Mouse (Mus musculus): ENCODE measurements around the gene Cry1. TPM values are rescaled to one million over a fixed set of nuclear protein-coding genes. Genes with fewer than 3 reads are reported as not detected.

Cry1 gene
- polyA plus RNA-seq, 1 experiment = 8.3 TPM

DNA sequence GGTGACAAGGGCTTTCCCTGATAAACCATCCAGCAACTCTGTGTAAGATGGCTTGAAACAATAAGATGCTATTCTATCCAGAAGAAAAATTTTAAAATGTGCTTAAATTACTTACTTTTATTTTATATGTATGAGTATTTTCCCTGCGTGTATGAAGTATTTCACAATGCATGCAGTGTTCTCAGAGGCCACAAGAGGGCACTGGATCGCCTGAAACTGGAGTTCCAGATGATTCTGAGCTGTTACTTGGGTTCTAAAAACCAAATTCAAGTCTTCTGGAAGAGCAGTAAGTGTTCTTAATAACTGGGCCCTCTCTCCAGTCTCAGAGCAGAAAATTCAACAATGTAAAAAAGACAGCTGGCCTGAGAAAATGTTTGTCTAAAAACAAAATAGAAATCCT, 30.7 kb downstream of the Cry1 start:
- Histone ChIP-seq H3K4me1 (ENCODE audit: control insufficient read depth, insufficient read depth, low read length) (no peaks in the 10 kb centered on the region), H3K27ac (ENCODE audit: control insufficient read depth, insufficient read depth, low read depth, low read length, poor library complexity) (no peak overlapping the region), H3K4me3 (replicated peaks; ENCODE audit: control insufficient read depth, low read depth, low read length) (no peak overlapping the region)
- WGBS = 4% methylated on average over 2 of the region's 2 CpGs
- TF ChIP-seq POLR2A (IDR thresholded peaks at IDR 0.05; ENCODE audit: borderline replicate concordance, control insufficient read depth, low read depth, low read length) (no peak), CTCF (IDR thresholded peaks at IDR 0.05; ENCODE audit: control insufficient read depth, insufficient read depth, low read length) (peak; percentile 29; the same call in 1 of the 2 replicates)

DNA sequence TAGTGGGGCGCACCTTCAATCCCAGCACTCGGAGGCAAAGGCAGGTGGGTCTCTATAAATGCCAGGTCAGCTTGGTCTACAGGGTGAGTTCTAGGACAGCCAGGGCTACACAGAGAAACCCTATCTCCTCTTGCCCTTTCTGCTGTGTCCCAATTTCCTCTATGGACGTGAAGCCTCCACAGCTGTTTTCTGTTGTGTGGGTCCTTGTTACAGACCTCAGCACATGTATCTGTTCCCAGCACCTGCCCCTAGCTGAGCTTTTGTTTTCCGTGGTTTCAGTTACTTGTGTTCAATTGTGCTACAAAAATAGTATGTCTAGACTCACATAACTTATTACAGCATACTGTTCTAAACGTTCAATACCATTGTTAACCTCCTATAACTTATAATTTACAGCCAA, 35.6 kb downstream of the Cry1 start:
- 65% methylated on average over 5 of the region's 5 CpGs for WGBS
- TF ChIP-seq POLR2A (IDR thresholded peaks at IDR 0.05; ENCODE audit: borderline replicate concordance, control insufficient read depth, low read depth, low read length) (no peak), CTCF (IDR thresholded peaks at IDR 0.05; ENCODE audit: control insufficient read depth, insufficient read depth, low read length) (no peak)
- Histone ChIP-seq H3K27ac (ENCODE audit: control insufficient read depth, insufficient read depth, low read depth, low read length, poor library complexity) (no peak overlapping the region), H3K4me3 (replicated peaks; ENCODE audit: control insufficient read depth, low read depth, low read length) (no peak overlapping the region), H3K4me1 (ENCODE audit: control insufficient read depth, insufficient read depth, low read length) (no peaks in the 10 kb centered on the region)

DNA sequence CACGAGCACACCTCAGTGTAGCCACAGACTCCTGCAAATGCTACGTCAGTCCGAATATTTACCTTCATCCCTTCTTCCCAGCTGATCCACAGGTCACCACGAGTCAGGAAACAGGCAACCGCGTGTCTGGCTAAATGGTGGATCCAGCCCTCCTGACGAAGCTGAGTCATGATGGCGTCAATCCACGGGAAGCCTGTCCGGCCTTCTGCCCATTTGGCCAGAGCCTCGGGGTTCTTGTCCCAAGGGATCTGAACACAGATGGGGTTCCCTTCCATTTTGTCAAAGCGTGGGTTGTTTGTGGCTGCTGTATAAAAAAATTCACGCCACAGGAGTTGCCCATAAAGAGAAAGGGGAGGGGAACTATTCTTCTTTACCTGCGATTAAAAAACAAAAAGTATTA, 38.6 kb downstream of the Cry1 start:
- 84% methylated on average over 14 of the region's 14 CpGs for WGBS

DNA sequence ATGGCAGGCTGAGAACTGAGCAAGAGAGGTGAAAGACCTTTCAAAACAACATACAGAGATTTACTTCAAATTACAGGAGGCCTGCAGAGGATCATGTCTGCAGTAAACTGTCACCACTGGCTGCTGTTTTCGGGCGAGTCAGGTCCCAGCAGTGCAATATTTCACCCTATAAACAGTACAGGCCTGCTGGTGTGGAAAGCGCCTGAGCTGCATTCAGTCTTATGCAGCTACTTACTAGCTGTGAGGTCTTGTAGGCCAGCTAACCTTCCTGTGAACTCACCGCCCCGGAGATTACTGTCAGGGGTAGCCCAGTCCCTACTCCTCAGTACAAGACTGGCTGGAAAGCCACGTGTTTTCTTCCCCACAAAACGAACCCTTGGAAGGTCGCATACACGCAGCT, 43.4 kb downstream of the Cry1 start:
- H3K27ac ChIP-seq (ENCODE audit: control insufficient read depth, insufficient read depth, low read depth, low read length, poor library complexity) = no peak overlapping the region
- no peak overlapping the region for H3K4me3 ChIP-seq (replicated peaks; ENCODE audit: control insufficient read depth, low read depth, low read length)
- TF ChIP-seq POLR2A (IDR thresholded peaks at IDR 0.05; ENCODE audit: borderline replicate concordance, control insufficient read depth, low read depth, low read length) (no peak), CTCF (IDR thresholded peaks at IDR 0.05; ENCODE audit: control insufficient read depth, insufficient read depth, low read length) (no peak)
- no peaks in the 10 kb centered on the region for H3K4me1 ChIP-seq (ENCODE audit: control insufficient read depth, insufficient read depth, low read length)
- 83% methylated on average over 9 of the region's 9 CpGs for WGBS

More for the DNA sequence above, 38.6 kb downstream of the Cry1 start:
- Histone ChIP-seq H3K4me1 (ENCODE audit: control insufficient read depth, insufficient read depth, low read length) (no peaks in the 10 kb centered on the region), H3K4me3 (replicated peaks; ENCODE audit: control insufficient read depth, low read depth, low read length) (no peak overlapping the region), H3K27ac (ENCODE audit: control insufficient read depth, insufficient read depth, low read depth, low read length, poor library complexity) (no peak overlapping the region)
- TF ChIP-seq POLR2A (IDR thresholded peaks at IDR 0.05; ENCODE audit: borderline replicate concordance, control insufficient read depth, low read depth, low read length) (no peak), CTCF (IDR thresholded peaks at IDR 0.05; ENCODE audit: control insufficient read depth, insufficient read depth, low read length) (no peak)

DNA sequence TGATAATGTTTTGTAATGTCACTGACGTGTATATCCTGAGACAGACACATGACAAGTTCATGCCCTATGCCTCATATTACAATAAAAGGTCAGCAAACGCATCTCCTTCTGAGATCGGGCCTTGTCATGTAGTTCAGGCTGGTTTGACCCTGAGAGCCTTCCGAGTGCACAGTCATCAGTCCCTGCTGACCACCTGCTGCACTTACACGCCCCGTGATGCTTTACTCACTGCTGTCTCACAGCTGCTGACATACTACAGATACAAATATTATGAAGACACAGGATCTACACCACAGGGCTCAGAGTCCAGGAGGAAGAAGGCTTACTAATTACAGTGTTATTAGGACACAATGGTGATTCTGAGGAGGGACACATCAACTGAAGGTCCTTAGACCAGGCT, 48.3 kb downstream of the Cry1 start:
- Histone ChIP-seq H3K4me3 (replicated peaks; ENCODE audit: control insufficient read depth, low read depth, low read length) (no peak overlapping the region), H3K4me1 (ENCODE audit: control insufficient read depth, insufficient read depth, low read length) (no peaks in the 10 kb centered on the region), H3K27ac (ENCODE audit: control insufficient read depth, insufficient read depth, low read depth, low read length, poor library complexity) (no peak overlapping the region)
- WGBS = 82% methylated on average over 6 of the region's 6 CpGs
- no peak for TF ChIP-seq POLR2A (IDR thresholded peaks at IDR 0.05; ENCODE audit: borderline replicate concordance, control insufficient read depth, low read depth, low read length)
- TF ChIP-seq CTCF (IDR thresholded peaks at IDR 0.05; ENCODE audit: control insufficient read depth, insufficient read depth, low read length) = no peak

DNA sequence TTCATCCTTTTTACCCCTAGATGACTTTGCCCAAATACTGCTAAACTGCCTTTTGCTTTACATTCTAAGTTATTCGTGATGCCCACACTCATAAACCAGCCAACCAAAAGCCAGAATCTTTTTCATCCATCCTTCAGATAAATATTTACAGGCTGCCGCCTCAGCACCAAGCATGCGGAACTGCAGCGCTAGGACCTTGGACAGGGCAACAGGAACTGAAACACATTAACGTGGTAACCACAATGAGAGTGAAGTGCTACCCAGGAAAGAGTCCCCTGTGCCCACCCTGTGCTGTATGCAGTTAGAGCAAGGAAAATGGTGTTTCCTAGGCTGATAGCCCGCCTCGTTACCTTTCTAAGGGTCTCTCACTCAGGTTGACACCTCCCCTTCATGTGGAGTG, 56.4 kb downstream of the Cry1 start:
- no peak overlapping the region for H3K4me3 ChIP-seq (replicated peaks; ENCODE audit: control insufficient read depth, low read depth, low read length)
- no peak for TF ChIP-seq CTCF (IDR thresholded peaks at IDR 0.05; ENCODE audit: control insufficient read depth, insufficient read depth, low read length)
- no peak for TF ChIP-seq POLR2A (IDR thresholded peaks at IDR 0.05; ENCODE audit: borderline replicate concordance, control insufficient read depth, low read depth, low read length)
- 3% methylated on average over 7 of the region's 7 CpGs for WGBS
- H3K4me1 ChIP-seq (ENCODE audit: control insufficient read depth, insufficient read depth, low read length) = peaks cover 1% of the 10 kb centered on the region; the same call in 1 of the 2 replicates
- no peak overlapping the region for H3K27ac ChIP-seq (ENCODE audit: control insufficient read depth, insufficient read depth, low read depth, low read length, poor library complexity)

DNA sequence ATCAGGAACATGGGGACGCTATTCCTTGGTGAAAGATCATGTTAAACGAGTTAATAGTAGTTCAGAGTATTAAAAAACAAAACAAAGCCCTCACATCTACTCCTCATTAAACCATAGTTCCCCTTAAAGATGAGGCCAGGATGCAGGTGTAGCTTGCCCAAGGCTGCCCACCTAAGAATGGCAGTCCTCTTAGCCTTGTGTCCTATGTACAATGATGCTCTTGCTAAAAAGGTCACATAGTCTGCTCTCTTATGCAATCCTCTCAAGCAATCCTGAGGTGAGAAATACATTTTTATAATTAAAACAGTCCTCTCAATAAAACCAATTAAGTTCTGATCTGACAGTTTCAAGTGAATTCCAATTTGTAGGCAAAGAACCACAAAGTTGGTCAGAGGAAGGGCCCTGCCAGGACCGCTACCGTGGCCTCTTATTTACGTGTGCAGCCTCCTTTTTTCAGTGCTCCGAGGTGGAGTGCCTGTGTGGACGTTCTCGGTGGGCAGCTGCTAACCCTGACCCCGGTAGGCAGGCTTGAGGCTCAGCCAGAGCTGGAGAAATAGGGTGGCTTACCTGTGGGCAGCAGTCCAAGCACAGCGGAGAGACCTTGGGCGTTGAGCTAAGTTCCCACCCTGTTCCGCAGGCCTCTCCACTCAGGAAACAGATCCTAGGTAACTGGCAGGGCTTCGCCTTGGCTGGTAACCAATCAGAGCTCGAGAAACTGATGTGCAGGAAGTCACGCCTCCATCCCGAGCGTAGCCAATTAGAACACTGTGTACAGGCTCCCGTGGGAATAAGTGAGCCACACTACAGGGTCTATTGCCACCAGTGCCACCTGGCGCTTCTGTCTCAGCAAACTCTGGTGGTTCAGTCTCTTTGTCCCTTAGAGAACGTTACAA, 57.2 kb downstream of the Cry1 start, which contains the start of gene Mterf2:
Gene Mterf2 (minus strand): TSS at position 633 of the 893 bp plus-strand sequence.
- TF ChIP-seq CTCF (IDR thresholded peaks at IDR 0.05; ENCODE audit: control insufficient read depth, insufficient read depth, low read length) = no peak
- peak; percentile 47; the same call in 1 of the 2 replicates for TF ChIP-seq POLR2A (IDR thresholded peaks at IDR 0.05; ENCODE audit: borderline replicate concordance, control insufficient read depth, low read depth, low read length)
- 7% methylated on average over 20 of the region's 20 CpGs for WGBS
- Histone ChIP-seq H3K27ac (ENCODE audit: control insufficient read depth, insufficient read depth, low read depth, low read length, poor library complexity) (peak within 1 kb of the TSS; percentile 31), H3K4me1 (ENCODE audit: control insufficient read depth, insufficient read depth, low read length) (peaks cover 1% of the 10 kb centered on the region; the same call in 1 of the 2 replicates), H3K4me3 (replicated peaks; ENCODE audit: control insufficient read depth, low read depth, low read length) (peak within 1 kb of the TSS; percentile 88)

DNA sequence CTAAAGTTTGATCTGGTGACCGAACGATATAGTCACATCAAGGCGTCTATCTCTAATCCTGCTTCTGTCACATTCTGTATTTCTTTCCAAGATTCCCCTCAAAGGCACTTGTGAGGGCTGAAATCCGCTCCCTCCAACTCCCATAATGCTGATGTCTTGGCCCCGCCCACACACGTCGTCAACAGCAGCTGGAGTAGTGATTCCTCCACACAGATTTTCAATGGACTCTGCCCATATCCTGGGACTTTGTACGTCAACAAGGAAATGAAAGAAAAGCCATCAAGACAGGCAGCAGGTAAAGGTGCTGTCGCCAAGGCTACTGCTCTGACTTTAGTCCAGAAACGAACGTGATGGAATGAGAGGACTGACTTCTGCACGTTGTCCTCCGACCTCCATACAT, 59.7 kb downstream of the Cry1 start:
- 87% methylated on average over 13 of the region's 13 CpGs for WGBS
- no peak overlapping the region for H3K4me3 ChIP-seq (replicated peaks; ENCODE audit: control insufficient read depth, low read depth, low read length)
- H3K27ac ChIP-seq (ENCODE audit: control insufficient read depth, insufficient read depth, low read depth, low read length, poor library complexity) = no peak overlapping the region
- TF ChIP-seq POLR2A (IDR thresholded peaks at IDR 0.05; ENCODE audit: borderline replicate concordance, control insufficient read depth, low read depth, low read length) = no peak
- no peak for TF ChIP-seq CTCF (IDR thresholded peaks at IDR 0.05; ENCODE audit: control insufficient read depth, insufficient read depth, low read length)
- H3K4me1 ChIP-seq (ENCODE audit: control insufficient read depth, insufficient read depth, low read length) = peaks cover 1% of the 10 kb centered on the region; the same call in 1 of the 2 replicates

Measured in bone marrow, adult 2 months (tissue).